Comparison of ENCODE assay signal across 8 mouse cellular contexts in the genomic region with DNA sequence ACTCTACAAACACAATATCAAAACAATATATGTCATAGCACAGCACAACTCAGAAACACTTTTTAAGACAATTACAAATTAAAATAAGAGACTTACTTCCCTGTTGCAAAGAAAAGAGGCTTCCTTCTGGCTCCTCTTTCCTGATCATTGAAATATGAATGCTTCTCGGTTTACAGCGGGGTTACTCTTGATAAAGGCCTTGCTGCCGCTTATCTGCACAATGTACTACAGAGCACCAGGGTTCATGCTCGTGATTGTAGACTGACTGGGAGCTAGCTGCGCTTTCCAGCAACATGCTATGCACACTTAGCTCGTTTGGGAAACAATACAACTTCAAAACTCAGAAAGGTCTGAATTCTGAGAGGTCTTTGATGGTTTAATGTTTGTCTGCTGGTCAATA. TPM values are rescaled to one million over a fixed set of nuclear protein-coding genes. Genes with fewer than 3 reads are reported as not detected.
A peak's percentile ranks its signal among the peaks of the same experiment; 100 is the strongest.
DNase-seq lines count a peak whose midpoint lies in the region; ATAC-seq and TF ChIP-seq lines count a peak whose summit lies in the region.

No protein-coding gene starts in this region.

- no peaks in the 10 kb centered on the region for H3K36me3 ChIP-seq in heart, embryonic 10.5 days
- H3K36me3 ChIP-seq in ES-Bruce4 (ENCODE audit: control insufficient read depth, insufficient read depth, low read length, poor library complexity, severe bottlenecking), result peaks cover 7% of the 10 kb centered on the region
- no peaks in the 10 kb centered on the region for H3K36me3 ChIP-seq in hindbrain, embryonic 12.5 days
- no peaks in the 10 kb centered on the region for H3K36me3 ChIP-seq in liver, embryonic 16.5 days (ENCODE audit: control insufficient read depth, insufficient read depth)

- no peaks in the 10 kb centered on the region for H3K9me3 ChIP-seq in heart, embryonic 10.5 days
- no peaks in the 10 kb centered on the region for H3K9me3 ChIP-seq in ES-Bruce4 (replicated peaks; ENCODE audit: control insufficient read depth, insufficient read depth, low read length, poor library complexity, severe bottlenecking)
- no peaks in the 10 kb centered on the region for H3K9me3 ChIP-seq in hindbrain, embryonic 12.5 days (replicated peaks)
- no peaks in the 10 kb centered on the region for H3K9me3 ChIP-seq in liver, embryonic 16.5 days (replicated peaks; ENCODE audit: control insufficient read depth, low read length)

- ATAC-seq in hindbrain, embryonic 12.5 days (ENCODE audit: low FRiP score), result no peak
- peak; percentile 32 for ATAC-seq in liver, embryonic 16.5 days (ENCODE audit: low read depth)

- TF ChIP-seq POLR2A in ES-Bruce4 (IDR thresholded peaks at IDR 0.05; ENCODE audit: insufficient read depth, low read length), result no peak

- peaks cover 13% of the 10 kb centered on the region; the same call in 1 of the 2 replicates for H3K4me1 ChIP-seq in heart, embryonic 10.5 days
- H3K4me1 ChIP-seq in ES-Bruce4 (ENCODE audit: control insufficient read depth, insufficient read depth, low read length), result no peaks in the 10 kb centered on the region
- peaks cover 11% of the 10 kb centered on the region for H3K4me1 ChIP-seq in hindbrain, embryonic 12.5 days
- H3K4me1 ChIP-seq in liver, embryonic 16.5 days (ENCODE audit: control insufficient read depth, low read depth, low read length), result peaks cover 20% of the 10 kb centered on the region

- no peak for DNase-seq in heart, embryonic 10.5 days (ENCODE audit: low spot score)
- DNase-seq in heart, adult 11 months, result no peak
- no peak for DNase-seq in urinary bladder, adult 2 months (ENCODE audit: low spot score)
- no peak for DNase-seq in natural killer cell, adult 2 months (ENCODE audit: low spot score in 2 of 2)
- no peak for DNase-seq in embryo, embryonic 11 days

- TF ChIP-seq CTCF in ES-Bruce4 (IDR thresholded peaks at IDR 0.05; ENCODE audit: low read depth, low read length), result no peak

- H3K27ac ChIP-seq in heart, embryonic 10.5 days, result peak overlapping the region; percentile 88; the same call in 1 of the 2 replicates
- no peak overlapping the region for H3K27ac ChIP-seq in ES-Bruce4 (ENCODE audit: insufficient read depth, low read length)
- no peak overlapping the region for H3K27ac ChIP-seq in hindbrain, embryonic 12.5 days
- peak overlapping the region; percentile 47; the same call in 1 of the 2 replicates for H3K27ac ChIP-seq in liver, embryonic 16.5 days (ENCODE audit: low read length)

- H3K9ac ChIP-seq in ES-Bruce4 (ENCODE audit: low read depth, poor library complexity, severe bottlenecking), result peak overlapping the region; percentile 53; the same call in 1 of the 2 replicates
- no peak overlapping the region for H3K9ac ChIP-seq in hindbrain, embryonic 12.5 days
- H3K9ac ChIP-seq in liver, embryonic 16.5 days (ENCODE audit: low read depth, low read length), result peak overlapping the region; percentile 33; the same call in 1 of the 2 replicates

- peak overlapping the region; percentile 96 for H3K4me3 ChIP-seq in heart, embryonic 10.5 days
- H3K4me3 ChIP-seq in ES-Bruce4 (ENCODE audit: low read depth, low read length), result no peak overlapping the region
- no peak overlapping the region for H3K4me3 ChIP-seq in hindbrain, embryonic 12.5 days
- peak overlapping the region; percentile 100 for H3K4me3 ChIP-seq in liver, embryonic 16.5 days (ENCODE audit: low read depth, low read length)

- no peaks in the 10 kb centered on the region for H3K27me3 ChIP-seq in heart, embryonic 10.5 days (ENCODE audit: insufficient read depth, poor library complexity, severe bottlenecking)
- no peaks in the 10 kb centered on the region for H3K27me3 ChIP-seq in ES-Bruce4 (ENCODE audit: control insufficient read depth, insufficient read depth, low read length, poor library complexity, severe bottlenecking)
- H3K27me3 ChIP-seq in hindbrain, embryonic 12.5 days, result no peaks in the 10 kb centered on the region; the same call in 1 of the 2 replicates
- H3K27me3 ChIP-seq in liver, embryonic 16.5 days (ENCODE audit: control insufficient read depth, insufficient read depth, low read depth, low read length), result no peaks in the 10 kb centered on the region

- WGBS in heart, embryonic 10.5 days, result 39% methylated on average over 6 of the region's 6 CpGs
- 50% methylated on average over 6 of the region's 6 CpGs for WGBS in hindbrain, embryonic 12.5 days
- WGBS in liver, embryonic 16.5 days (ENCODE audit: insufficient replicate concordance), result 15% methylated on average over 6 of the region's 6 CpGs

- H3K4me2 ChIP-seq in hindbrain, embryonic 12.5 days (replicated peaks), result peak overlapping the region; percentile 15; the same call in 1 of the 2 replicates
- H3K4me2 ChIP-seq in liver, embryonic 16.5 days (ENCODE audit: low read depth, low read length), result peak overlapping the region; percentile 85

- TF ChIP-seq EP300 in ES-Bruce4 (IDR thresholded peaks at IDR 0.05; ENCODE audit: insufficient read depth, low read depth, low read length), result no peak

RNA-seq across cellular contexts. Expression of a gene that starts 0.7 kb away (rescaled TPM):
- 1.5 and 1.6 TPM in 2 replicates for polyA plus RNA-seq in heart, embryonic 10.5 days (2016; fragmentation: Nextera tagmentation; extraction: Ambion mirVana)
- polyA plus RNA-seq in ES-Bruce4 (2011; ENCODE audit: insufficient read depth, insufficient read length, low read depth, missing spikeins), result 76.8 and 78.6 TPM in 2 replicates
- polyA plus RNA-seq in hindbrain, embryonic 12.5 days (2016; fragmentation: Nextera tagmentation; extraction: Ambion mirVana), result 3.8 and 4.7 TPM in 2 replicates
- polyA plus RNA-seq in liver, embryonic 16.5 days (2015; fragmentation: Nextera tagmentation; extraction: Ambion mirVana), result 1.7 and 1.9 TPM in 2 replicates
- polyA plus RNA-seq in urinary bladder, adult 2 months (2012; rRNA removed), result 6.3 and 7.9 TPM in 2 replicates

RNA-seq across cellular contexts. Expression of a gene that starts 17.5 kb away (rescaled TPM):
- not detected in 2 replicates for polyA plus RNA-seq in heart, embryonic 10.5 days (2016; fragmentation: Nextera tagmentation; extraction: Ambion mirVana)
- polyA plus RNA-seq in ES-Bruce4 (2011; ENCODE audit: insufficient read depth, insufficient read length, low read depth, missing spikeins), result not detected in 2 replicates
- not detected in 2 replicates for polyA plus RNA-seq in hindbrain, embryonic 12.5 days (2016; fragmentation: Nextera tagmentation; extraction: Ambion mirVana)
- polyA plus RNA-seq in liver, embryonic 16.5 days (2015; fragmentation: Nextera tagmentation; extraction: Ambion mirVana), result 3.6 and 4.7 TPM in 2 replicates
- 0.25 and 0.28 TPM in 2 replicates for polyA plus RNA-seq in urinary bladder, adult 2 months (2012; rRNA removed)

RNA-seq across cellular contexts. Expression of a gene that starts 20.0 kb away (rescaled TPM):
- polyA plus RNA-seq in heart, embryonic 10.5 days (2016; fragmentation: Nextera tagmentation; extraction: Ambion mirVana), result 58.2 and 58.9 TPM in 2 replicates
- polyA plus RNA-seq in ES-Bruce4 (2011; ENCODE audit: insufficient read depth, insufficient read length, low read depth, missing spikeins), result 52.3 and 62.0 TPM in 2 replicates
- 67.4 and 67.7 TPM in 2 replicates for polyA plus RNA-seq in hindbrain, embryonic 12.5 days (2016; fragmentation: Nextera tagmentation; extraction: Ambion mirVana)
- polyA plus RNA-seq in liver, embryonic 16.5 days (2015; fragmentation: Nextera tagmentation; extraction: Ambion mirVana), result 16.1 and 18.3 TPM in 2 replicates
- 72.8 and 82.9 TPM in 2 replicates for polyA plus RNA-seq in urinary bladder, adult 2 months (2012; rRNA removed)

RNA-seq across cellular contexts. Expression of a gene that starts 27.9 kb away (rescaled TPM):
- polyA plus RNA-seq in heart, embryonic 10.5 days (2016; fragmentation: Nextera tagmentation; extraction: Ambion mirVana), result 4.3 and 6.3 TPM in 2 replicates
- polyA plus RNA-seq in ES-Bruce4 (2011; ENCODE audit: insufficient read depth, insufficient read length, low read depth, missing spikeins), result 3.0 and 4.2 TPM in 2 replicates
- 2.8 and 3.0 TPM in 2 replicates for polyA plus RNA-seq in hindbrain, embryonic 12.5 days (2016; fragmentation: Nextera tagmentation; extraction: Ambion mirVana)
- 5.4 and 6.3 TPM in 2 replicates for polyA plus RNA-seq in liver, embryonic 16.5 days (2015; fragmentation: Nextera tagmentation; extraction: Ambion mirVana)
- 2.0 and 2.3 TPM in 2 replicates for polyA plus RNA-seq in urinary bladder, adult 2 months (2012; rRNA removed)

RNA-seq across cellular contexts. Expression of a gene that starts 31.3 kb away (rescaled TPM):
- 25.5 and 25.8 TPM in 2 replicates for polyA plus RNA-seq in heart, embryonic 10.5 days (2016; fragmentation: Nextera tagmentation; extraction: Ambion mirVana)
- 18.5 and 19.7 TPM in 2 replicates for polyA plus RNA-seq in ES-Bruce4 (2011; ENCODE audit: insufficient read depth, insufficient read length, low read depth, missing spikeins)
- polyA plus RNA-seq in hindbrain, embryonic 12.5 days (2016; fragmentation: Nextera tagmentation; extraction: Ambion mirVana), result 31.1 and 32.1 TPM in 2 replicates
- 6.0 and 6.3 TPM in 2 replicates for polyA plus RNA-seq in liver, embryonic 16.5 days (2015; fragmentation: Nextera tagmentation; extraction: Ambion mirVana)
- 34.8 and 47.5 TPM in 2 replicates for polyA plus RNA-seq in urinary bladder, adult 2 months (2012; rRNA removed)

Comparison
In these comparisons a context has a peak if more than half of its experiments do, and no peak if none do; other contexts are left out.
1. H3K27ac ChIP-seq: peak in heart, embryonic 10.5 days (single experiment) and liver, embryonic 16.5 days (single experiment); none in ES-Bruce4 (single experiment) and hindbrain, embryonic 12.5 days (single experiment).
2. H3K4me3 ChIP-seq: peak in heart, embryonic 10.5 days (single experiment) and liver, embryonic 16.5 days (single experiment); none in ES-Bruce4 (single experiment) and hindbrain, embryonic 12.5 days (single experiment).